Mouse (Mus musculus): ENCODE measurements around the gene Fem1a. TPM values are rescaled to one million over a fixed set of nuclear protein-coding genes. Genes with fewer than 3 reads are reported as not detected.
A peak's percentile ranks its signal among the peaks of the same experiment; 100 is the strongest.

The Fem1a gene
- total and polyA plus RNA-seq, 3 experiments = 16.6 to 26.0 (median 17.5) TPM

GRCm38 (mm10) chr17:56259301-56260037 lies 2.9 kb downstream of the Fem1a start (continued):
- 0 out of 2 replicates have a peak, but pooled peaks have one; percentile 27 for TF ChIP-seq MEF2A (IDR thresholded peaks at IDR 0.05; ENCODE audit: borderline replicate concordance, low read depth, low read length)
- no peak for TF ChIP-seq POLR2A (IDR thresholded peaks at IDR 0.05; ENCODE audit: low read depth, low read length)
- no peak for TF ChIP-seq ZC3H11A (IDR thresholded peaks at IDR 0.05; ENCODE audit: low read depth, low read length)
- TF ChIP-seq USF2 (conservative IDR thresholded peaks at IDR 0.05; ENCODE audit: low read depth, low read length) = no peak
- TF ChIP-seq GABPA (IDR thresholded peaks at IDR 0.05; ENCODE audit: insufficient replicate concordance, low read depth, low read length) = no peak
- no peak for TF ChIP-seq NELFE (IDR thresholded peaks at IDR 0.05; ENCODE audit: low read depth, low read length)
- TF ChIP-seq UBTF (IDR thresholded peaks at IDR 0.05; ENCODE audit: low read depth, low read length) = no peak
- no peak for TF ChIP-seq E2F4 (IDR thresholded peaks at IDR 0.05; ENCODE audit: insufficient replicate concordance, low read depth, low read length)
- TF ChIP-seq CHD1 (IDR thresholded peaks at IDR 0.05; ENCODE audit: low read depth, low read length) = no peak
- TF ChIP-seq HCFC1 (IDR thresholded peaks at IDR 0.05; ENCODE audit: low read depth, low read length) = no peak
- no peak for TF ChIP-seq ZKSCAN1 (IDR thresholded peaks at IDR 0.05; ENCODE audit: borderline replicate concordance, low read depth, low read length)
- no peak for TF ChIP-seq RCOR1 (conservative IDR thresholded peaks at IDR 0.05; ENCODE audit: low read depth, low read length)
- no peak; the same call in 1 of the 2 replicates for TF ChIP-seq TCF12 (IDR thresholded peaks at IDR 0.05; ENCODE audit: low read depth, low read length)
- TF ChIP-seq MAFK (IDR thresholded peaks at IDR 0.05; ENCODE audit: insufficient replicate concordance, low read length) = no peak
- no peak for TF ChIP-seq JUND (conservative IDR thresholded peaks at IDR 0.05; ENCODE audit: low read depth, low read length)

GRCm38 (mm10) chr17:56261166-56261565 lies 4.6 kb downstream of the Fem1a start:
- peak overlapping the region; percentile 95 for H3K4me2 ChIP-seq (ENCODE audit: insufficient read depth, low read depth, poor library complexity, severe bottlenecking)
- dilution Hi-C loops (cut with MboI; ENCODE audit: extremely low pct_ligation_motif_present, extremely low pct_unique_long_range_greater_than_20kb, low sequenced_read_pairs) (no loop called here), in situ Hi-C loops (cut with MboI; ENCODE audit: low pct_ligation_motif_present, low pct_unique_long_range_greater_than_20kb, low sequenced_read_pairs) (loop anchor here (5.0 kb wide), 1 partner anchor 129 kb away; no protein-coding TSS in a partner anchor)
- peaks cover 61% of the 10 kb centered on the region for H3K79me2 ChIP-seq (replicated peaks; ENCODE audit: control insufficient read depth, extremely low read depth, insufficient read depth, poor library complexity, severe bottlenecking)
- no peak for DNase-seq (ENCODE audit: extremely low read depth)
- peak overlapping the region; percentile 82; the same call in 1 of the 2 replicates for H3K9ac ChIP-seq (ENCODE audit: insufficient read depth, low read depth)
- TF ChIP-seq USF2 (conservative IDR thresholded peaks at IDR 0.05; ENCODE audit: low read depth, low read length) (no peak), MAZ (IDR thresholded peaks at IDR 0.05; ENCODE audit: low read depth, low read length) (0 out of 2 replicates have a peak, but pooled peaks have one; percentile 24), SIN3A (IDR thresholded peaks at IDR 0.05; ENCODE audit: low read length) (no peak), RCOR1 (conservative IDR thresholded peaks at IDR 0.05; ENCODE audit: low read depth, low read length) (no peak), NRF1 (IDR thresholded peaks at IDR 0.05; ENCODE audit: low read depth, low read length) (no peak), MAX (IDR thresholded peaks at IDR 0.05; ENCODE audit: low read length) (peak; percentile 35; the same call in 1 of the 2 replicates), UBTF (IDR thresholded peaks at IDR 0.05; ENCODE audit: low read depth, low read length) (no peak), E2F4 (IDR thresholded peaks at IDR 0.05; ENCODE audit: insufficient replicate concordance, low read depth, low read length) (no peak)
- peaks cover 28 to 65% of the 10 kb centered on the region in 2 experiments for H3K4me1 ChIP-seq (ENCODE audit: control insufficient read depth in 1 of 2, insufficient read depth in 2 of 2)
- peak overlapping the region; percentile 63 for H3K27ac ChIP-seq (ENCODE audit: insufficient read depth, low read depth)
- peaks cover 31 to 49% of the 10 kb centered on the region in 2 experiments for H3K36me3 ChIP-seq (replicated peaks in 1 of 2; ENCODE audit: control insufficient read depth in 1 of 2, insufficient read depth in 1 of 2, low read length in 1 of 2)
- peak overlapping the region in 2 of 3 experiments; percentile 26 to 54 for H3K4me3 ChIP-seq (replicated peaks in 1 of 3; ENCODE audit: low read depth in 2 of 3, low read length in 2 of 3, poor library complexity in 1 of 3)
- no peaks in the 10 kb centered on the region for H3K9me3 ChIP-seq (replicated peaks; ENCODE audit: low read length)
- no peaks in the 10 kb centered on the region for H3K27me3 ChIP-seq (replicated peaks)
